Mouse (Mus musculus) frontal cortex, adult (tissue): ENCODE measurements around the gene Amigo2.

Source experiments
- ATAC-seq: cut with Nextera tagmentation; 2 replicates; pipeline ENCODE4 v1.9.2; 2017; ENCODE audit warnings: mild to moderate bottlenecking, moderate library complexity, mixed read lengths; ENCODE audit not compliant: low TSS enrichment

The Amigo2 gene

GRCm38 (mm10) chr15:97267094-97267695 is 20.1 kb upstream of the Amigo2 start:
- ATAC-seq, result no peak

DNA sequence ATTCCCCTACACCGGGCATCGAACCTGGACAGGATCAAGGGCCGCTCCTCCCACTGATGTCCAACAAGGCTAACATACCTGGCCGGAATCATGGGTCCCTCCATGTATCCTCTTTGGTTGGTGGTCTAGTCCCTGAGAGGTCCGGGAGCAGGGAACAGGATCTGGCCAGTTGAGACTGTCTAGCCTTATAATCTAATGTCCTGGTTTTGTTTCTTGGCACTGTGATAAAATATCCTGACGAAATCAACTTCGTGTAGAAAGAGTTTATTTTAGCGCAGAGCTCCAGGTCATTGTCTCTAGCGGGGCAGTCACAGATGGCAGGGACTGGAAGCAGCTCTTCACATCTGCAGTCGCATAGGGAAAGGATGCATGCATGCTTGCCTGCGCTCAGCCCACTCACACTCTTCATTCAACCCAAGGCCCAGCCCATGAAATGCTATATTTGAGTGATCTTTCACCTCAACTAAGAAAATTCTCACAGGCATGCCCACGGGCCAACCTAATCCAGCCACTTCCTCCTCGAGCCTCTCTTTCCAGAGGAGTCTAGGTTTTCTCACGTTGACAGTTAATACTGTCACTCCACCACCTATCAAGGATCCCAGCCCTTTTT is 19.3 kb upstream of the Amigo2 start:
- ATAC-seq, result no peak

DNA sequence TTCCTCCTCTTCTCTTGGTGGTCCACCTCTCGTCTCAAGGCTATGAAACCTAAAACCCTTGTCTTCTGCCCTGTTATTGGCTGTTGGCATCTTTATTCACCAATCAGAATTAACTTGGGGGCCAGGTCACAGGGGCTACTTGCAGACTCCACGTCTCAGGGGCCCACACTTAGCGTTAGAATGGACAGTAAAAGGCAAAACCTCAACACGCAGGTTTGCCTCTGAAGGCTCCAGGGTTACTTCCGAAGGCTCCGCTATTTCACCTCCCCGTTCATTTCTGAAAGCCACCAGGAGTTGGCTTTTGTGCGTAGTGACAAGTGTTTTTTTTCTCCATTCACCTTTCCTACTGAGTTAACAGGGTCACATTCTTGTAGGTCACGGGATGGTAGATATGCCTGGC is 15.2 kb upstream of the Amigo2 start:
- no peak for ATAC-seq

DNA sequence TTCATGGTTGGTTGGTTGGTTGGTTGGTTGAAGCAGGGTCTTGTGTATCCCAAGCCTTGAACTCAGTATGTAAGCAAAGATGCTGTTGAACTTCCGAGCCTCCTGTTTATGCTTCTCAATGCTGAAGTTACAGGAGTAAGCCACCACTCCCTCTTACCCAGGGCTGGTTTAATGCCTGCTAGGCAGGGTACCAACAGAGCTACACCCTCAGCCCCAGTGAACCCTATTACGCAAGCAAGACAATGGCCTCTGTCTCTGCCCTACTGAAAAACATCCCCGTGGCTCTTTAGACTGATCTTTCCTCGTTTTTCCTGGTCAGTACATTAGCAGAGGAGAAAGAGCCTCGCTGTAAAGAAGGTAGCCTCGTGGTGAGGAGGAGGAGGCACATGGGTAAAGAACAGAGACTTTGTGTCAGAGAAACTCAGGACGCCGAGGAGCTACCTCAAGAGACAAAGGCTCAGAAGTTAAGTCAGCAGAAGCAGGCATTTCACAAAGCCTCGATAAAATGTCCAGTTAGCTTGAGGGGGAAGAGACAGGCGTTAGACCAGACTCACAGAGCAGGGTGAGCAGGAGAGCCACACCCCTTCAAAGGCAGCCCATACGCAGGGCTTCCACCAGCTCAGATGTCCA is 13.0 kb upstream of the Amigo2 start:
- no peak for ATAC-seq

DNA sequence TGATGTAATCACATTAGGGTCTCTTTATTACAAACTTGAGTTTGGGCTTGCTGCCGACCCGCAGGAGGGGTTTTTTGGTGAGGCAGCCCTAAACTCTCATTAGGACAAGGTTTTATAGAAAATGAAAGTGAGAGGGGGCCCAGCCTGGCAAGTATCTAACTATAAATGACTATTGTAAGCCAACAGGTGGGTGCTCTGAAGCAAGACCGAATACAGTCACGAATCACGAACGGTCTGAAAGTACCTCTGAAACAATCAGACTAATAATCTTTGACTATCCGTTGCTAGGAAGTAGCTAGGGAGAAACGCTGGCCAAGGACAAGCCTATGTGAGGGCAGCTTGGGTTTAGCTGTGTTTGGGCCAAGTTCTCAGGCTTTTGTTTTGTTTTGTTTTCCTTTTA is 12.2 kb upstream of the Amigo2 start:
- ATAC-seq, result no peak

DNA sequence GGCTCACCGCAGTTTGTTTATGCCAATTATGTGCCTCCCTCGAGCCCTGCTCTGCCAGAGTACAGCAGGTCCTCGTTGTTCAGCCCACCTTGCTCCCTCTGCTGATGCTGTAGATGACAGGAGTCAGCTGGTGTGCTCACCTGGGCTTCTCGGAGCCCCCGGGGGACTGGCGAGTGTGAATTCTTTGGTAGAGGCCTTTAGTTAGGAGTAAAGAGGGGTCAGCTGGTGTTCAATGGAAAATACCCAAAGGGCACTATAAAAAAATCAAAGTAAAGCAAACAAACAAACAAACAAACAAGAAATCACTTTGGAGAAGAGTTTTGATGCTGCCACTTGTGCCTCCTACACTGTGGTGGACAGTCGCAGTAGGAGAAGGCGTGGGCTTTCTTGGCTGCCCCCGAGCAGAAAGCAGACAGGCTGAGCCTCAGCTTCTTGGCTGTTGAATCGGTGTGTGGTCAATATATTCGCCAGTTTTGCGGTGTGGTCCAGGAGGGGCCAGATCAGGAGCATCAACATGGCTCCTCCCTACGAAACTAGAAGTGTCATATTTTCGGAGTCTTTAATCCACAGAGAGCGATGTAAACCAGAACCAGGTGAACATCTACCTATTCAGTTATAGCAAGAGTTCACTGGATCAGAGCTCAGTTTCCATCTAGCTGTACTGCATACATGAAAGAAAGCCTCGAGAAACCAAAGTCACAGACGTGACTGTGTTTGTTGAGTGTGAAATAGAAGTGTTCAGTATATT is 11.6 kb upstream of the Amigo2 start:
- ATAC-seq, result no peak

DNA sequence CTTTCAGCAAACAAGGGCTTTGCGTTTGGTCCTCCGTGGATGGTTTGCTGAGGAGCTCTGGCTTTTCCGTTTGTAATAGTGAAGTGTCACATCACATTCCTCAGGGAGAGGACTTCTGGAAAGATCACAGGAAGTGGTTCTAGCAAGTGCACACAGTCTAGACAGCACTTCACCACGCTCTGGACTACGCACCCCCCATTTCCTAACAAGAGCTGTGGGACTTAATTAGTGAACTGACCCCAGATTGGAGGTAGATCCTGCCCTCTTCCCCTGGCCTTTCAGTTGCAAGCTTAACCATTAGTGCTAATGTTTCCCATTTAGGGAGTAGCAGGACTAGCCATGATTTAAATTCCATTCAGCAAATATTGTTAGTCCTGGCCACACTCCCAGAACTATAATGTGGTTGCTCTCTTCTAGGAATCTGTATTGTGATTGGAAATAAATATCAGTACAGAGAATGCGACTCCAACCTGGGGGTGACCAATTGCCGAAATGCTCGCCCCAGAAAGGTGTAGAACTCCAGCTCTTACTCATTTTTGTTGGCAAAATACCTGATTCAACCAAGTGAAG is 10.2 kb upstream of the Amigo2 start:
- no peak for ATAC-seq

- no peak for ATAC-seq
Measured at GRCm38 (mm10) chr15:97256411-97256810, 9.3 kb upstream of the Amigo2 start.

GRCm38 (mm10) chr15:97255800-97256199 is 8.7 kb upstream of the Amigo2 start:
- no peak for ATAC-seq

DNA sequence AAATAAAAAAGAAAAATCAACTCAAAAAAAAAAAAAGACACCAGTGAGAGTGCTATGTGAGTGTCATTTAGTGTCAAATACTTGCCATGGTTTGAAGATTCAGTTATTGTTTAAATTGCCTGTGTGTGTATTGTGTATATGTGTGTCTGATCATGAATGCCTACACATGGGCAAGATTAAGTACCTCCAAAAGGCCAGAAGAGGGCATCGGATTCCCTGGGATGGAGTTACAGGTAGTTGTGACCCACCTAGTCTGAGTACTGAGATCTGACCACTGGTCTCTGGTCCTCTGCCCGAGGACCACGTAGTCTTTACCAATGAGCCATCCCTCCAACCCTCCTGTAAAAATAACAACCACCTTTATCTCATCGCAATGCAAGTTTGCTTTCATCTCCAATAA is 7.3 kb upstream of the Amigo2 start:
- no peak for ATAC-seq

DNA sequence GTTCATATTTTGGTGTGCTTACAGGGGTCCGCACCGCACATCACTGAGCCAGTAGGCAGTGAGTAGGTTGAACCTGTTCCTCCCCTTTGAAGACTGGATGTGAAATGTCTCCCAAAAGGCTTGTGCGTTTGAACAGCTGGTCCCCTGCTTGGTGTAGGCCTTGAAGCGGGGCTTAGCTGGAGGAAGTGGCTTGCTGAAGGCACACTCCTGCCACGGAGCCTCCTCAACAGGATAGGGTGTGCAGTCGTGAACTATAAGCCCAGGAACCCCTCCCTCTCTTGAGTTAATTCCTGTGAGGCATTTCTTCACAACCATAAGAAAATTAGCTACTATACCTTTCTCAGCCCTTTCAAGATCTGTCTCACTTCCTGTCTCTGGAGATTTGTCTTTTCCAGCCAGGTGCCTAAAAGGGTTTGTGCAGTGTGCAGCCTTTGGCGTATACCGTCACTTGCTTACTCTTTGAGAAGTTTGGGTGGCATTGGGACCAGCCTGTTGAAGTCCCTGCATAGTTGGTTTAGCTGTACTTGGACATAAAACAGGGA is 5.5 kb upstream of the Amigo2 start:
- ATAC-seq, result no peak

GRCm38 (mm10) chr15:97249322-97249721 is 2.2 kb upstream of the Amigo2 start:
- no peak for ATAC-seq

DNA sequence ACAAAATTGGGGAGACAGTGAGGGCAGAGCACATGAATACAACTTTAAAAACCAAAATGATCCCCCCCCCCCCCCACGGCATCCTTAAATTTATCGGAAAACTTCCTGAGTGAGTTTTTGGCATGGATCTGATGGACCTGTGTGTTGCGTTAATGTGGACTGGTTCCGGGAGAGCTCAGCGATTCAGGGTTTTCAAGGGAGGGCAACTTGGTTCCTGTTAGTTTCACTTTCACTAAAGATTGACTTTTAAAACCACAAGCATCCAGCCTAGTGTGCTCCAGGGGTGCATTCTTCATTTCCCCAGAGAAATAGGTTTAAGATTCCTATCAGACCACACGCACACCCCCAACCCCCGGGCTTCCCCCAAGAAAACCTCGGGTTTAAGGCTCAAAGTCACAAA is 1.2 kb upstream of the Amigo2 start:
- no peak for ATAC-seq

- ATAC-seq, result no peak
Measured at GRCm38 (mm10) chr15:97247791-97248161, 689 bp upstream of the Amigo2 start.

DNA sequence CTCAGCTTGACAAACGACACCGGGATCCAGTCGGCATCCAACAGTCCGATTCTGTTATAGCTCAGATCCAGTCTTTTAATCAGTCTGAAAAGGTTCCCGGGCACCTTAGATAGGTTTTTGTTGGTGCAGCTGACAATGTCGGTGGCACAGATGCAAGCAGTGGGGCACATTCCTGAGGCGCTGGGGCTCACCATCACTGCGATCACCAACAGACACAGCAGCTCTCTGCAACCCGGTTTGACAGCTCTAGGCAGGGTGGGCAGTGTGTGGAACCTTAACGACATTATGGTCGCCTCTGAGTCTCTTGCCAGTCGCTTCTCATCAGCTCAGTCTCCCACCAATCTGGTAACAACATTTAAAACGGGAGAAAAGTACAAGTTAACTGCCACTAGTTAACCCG is 831 bp downstream of the Amigo2 start:
- no peak for ATAC-seq

GRCm38 (mm10) chr15:97245392-97245791 is 1.7 kb downstream of the Amigo2 start:
- no peak for ATAC-seq

DNA sequence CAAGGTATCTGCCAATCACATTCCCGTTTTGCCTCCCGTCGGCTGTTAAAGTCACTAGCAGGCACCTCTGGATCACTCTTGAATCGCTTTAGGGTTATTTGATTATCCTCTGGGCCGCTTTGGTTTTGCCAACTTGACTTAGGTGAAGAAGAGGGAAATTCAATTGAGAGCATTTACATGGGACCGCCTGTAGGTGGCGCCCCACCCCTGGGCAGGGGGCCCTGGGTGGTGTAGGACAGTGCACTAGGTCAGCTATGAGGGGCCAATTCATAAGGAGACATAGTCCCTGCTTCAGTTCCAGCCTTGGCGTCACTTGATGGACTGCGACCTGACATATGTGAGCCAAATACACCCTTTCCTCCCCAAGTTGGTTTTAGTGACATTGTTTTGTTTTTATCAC is 10.1 kb downstream of the Amigo2 start:
- ATAC-seq, result no peak

DNA sequence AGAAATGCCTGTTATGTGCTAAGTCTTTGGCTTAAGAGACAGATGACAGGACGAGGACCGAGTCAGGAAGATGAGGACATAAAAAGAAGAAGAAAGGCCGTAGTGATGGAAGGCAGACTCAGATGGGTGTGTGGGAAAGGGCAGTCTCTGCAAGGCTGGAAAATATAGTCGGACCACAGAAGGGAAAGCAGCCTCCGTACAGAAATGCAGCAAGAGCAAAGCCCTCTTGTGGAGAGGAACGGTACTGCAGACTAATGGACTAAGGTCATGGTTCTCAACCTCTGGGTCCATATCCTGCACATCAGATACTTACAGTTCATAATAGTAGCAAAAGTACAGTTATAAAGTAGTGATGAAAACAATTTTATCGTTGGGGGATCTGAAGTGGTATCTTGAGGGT is 11.9 kb downstream of the Amigo2 start:
- no peak for ATAC-seq

GRCm38 (mm10) chr15:97234076-97234475 is 13.0 kb downstream of the Amigo2 start:
- no peak for ATAC-seq

DNA sequence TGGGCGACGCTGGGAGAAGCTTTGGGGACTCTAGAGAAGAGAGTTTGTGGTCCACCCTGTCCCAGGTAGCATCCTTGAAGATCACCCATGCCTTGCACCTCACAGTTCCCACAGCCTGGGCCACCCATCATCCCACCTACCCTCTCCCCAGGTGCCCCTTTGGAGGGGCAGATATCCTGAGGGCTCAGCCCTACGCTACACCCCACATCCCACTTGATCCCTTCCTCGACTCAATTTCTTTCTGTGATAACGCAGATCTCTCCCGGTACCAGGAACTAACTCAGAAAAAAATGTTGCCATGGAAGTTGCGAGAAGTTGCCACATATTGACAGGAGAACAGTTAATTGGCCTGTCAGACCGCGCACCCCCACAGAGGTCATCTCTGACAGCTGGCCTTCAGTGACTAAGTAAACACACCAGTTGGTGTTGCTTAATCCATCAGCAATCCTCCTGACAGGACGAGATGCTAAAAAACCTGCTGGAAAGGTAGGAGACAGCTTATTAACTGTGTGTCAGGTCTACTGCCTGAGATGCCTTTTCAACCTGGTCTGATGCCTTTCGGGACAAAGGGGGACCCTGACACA is 17.5 kb downstream of the Amigo2 start:
- ATAC-seq, result no peak

- no peak for ATAC-seq
Measured at GRCm38 (mm10) chr15:97224003-97224402, 23.1 kb downstream of the Amigo2 start.

DNA sequence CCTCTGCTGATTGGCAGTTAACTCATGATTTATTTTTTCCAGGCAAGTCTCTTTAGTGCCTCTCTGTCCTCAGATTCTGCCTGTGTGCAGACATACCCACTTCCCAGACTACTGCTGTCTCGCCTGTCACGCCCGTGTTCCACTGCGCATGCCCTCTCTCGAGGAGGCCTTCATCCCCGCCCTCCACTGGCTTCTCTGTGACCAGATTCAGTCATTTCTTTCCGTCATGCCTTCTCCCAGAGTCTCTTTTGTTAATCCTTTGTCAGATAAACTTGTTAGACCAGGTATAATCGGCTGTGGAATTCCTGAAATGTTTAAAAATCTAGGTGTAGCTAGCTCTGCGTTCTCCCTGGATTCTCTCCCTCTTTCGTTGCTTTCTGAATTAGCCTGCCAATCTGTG is 23.7 kb downstream of the Amigo2 start:
- ATAC-seq, result no peak
